Mouse (Mus musculus) C2C12 (cell line): Measurements from ENCODE around the gene Glis3.

Experiments used
- CEBPB ChIP-seq: IDR thresholded peaks from one replicate; pipeline ENCODE4 v1.6.1; 2011; ENCODE audit warnings: low read depth, mild to moderate bottlenecking, control low read depth, moderate library complexity
- CTCF ChIP-seq: IDR thresholded peaks from one replicate; pipeline ENCODE4 v1.5.1; 2011; ENCODE audit not compliant: control insufficient read depth, insufficient read depth, insufficient read length
- FOSL1 ChIP-seq: IDR thresholded peaks from one replicate; pipeline ENCODE4 v1.8.0; 2011; ENCODE audit warnings: mild to moderate bottlenecking, low read length; ENCODE audit not compliant: poor library complexity, insufficient read depth, severe bottlenecking
- MAX ChIP-seq: IDR thresholded peaks from one replicate; pipeline ENCODE4 v1.6.1; 2011; ENCODE audit warnings: mild to moderate bottlenecking, control low read depth
- MYOD1 ChIP-seq: IDR thresholded peaks from one replicate; pipeline ENCODE4 v1.6.1; 2011; ENCODE audit warnings: low read depth; ENCODE audit not compliant: control insufficient read depth, insufficient read length
- MYOG ChIP-seq: IDR thresholded peaks from one replicate; pipeline ENCODE4 v1.6.1; 2011; ENCODE audit not compliant: control insufficient read depth, insufficient read length; ENCODE audit errors: extremely low read depth
- USF1 ChIP-seq: IDR thresholded peaks from one replicate; pipeline ENCODE4 v1.6.1; 2011; ENCODE audit warnings: low read depth, mild to moderate bottlenecking, control low read depth, moderate library complexity

GRCm38 (mm10) chr19:28392838-28393237 lies 287.0 kb downstream of the Glis3 start:
- no peak for TF ChIP-seq CTCF
- TF ChIP-seq MAX: no peak
- no peak for TF ChIP-seq MYOG
- TF ChIP-seq USF1: no peak
- no peak for TF ChIP-seq FOSL1
- TF ChIP-seq CEBPB: no peak
- TF ChIP-seq MYOD1: no peak
